Mouse (Mus musculus) CH12.LX (cell line): ENCODE measurements around the gene Sec1.

Experiments
- CTCF ChIP-seq, 2 experiments: IDR thresholded peaks in 1 of 2; conservative IDR thresholded peaks in 1 of 2; 2 replicates each; pipeline ENCODE4 v1.5.1; 2011 to 2012; ENCODE audit warnings: low read depth in 2 of 2, low read length in 2 of 2, improper control_type of control experiment in 1 of 2, inconsistent platforms in 1 of 2, mild to moderate bottlenecking in 1 of 2, moderate library complexity in 1 of 2
- EP300 ChIP-seq: IDR thresholded peaks from 2 replicates; pipeline ENCODE4 v1.6.1; 2011; ENCODE audit warnings: low read length, improper control_type of control experiment

GRCm38 (mm10) chr7:45741308-45741707, 47.1 kb upstream of the Sec1 start:
- no peak for TF ChIP-seq CTCF (conservative IDR thresholded peaks at IDR 0.05 in 1 of 2, IDR thresholded peaks at IDR 0.05 in 1 of 2; ENCODE audit: low read depth in 2 of 2, low read length in 2 of 2)
- no peak for TF ChIP-seq EP300
